Mouse (Mus musculus) olfactory bulb, adult 2 months (tissue): ENCODE data around the gene Srcin1.

Experiments
- CTCF ChIP-seq: fragments of 200-500 bp; IDR thresholded peaks from 2 replicates; pipeline ENCODE4 v1.5.1; 2012; ENCODE audit warnings: low read depth, mild to moderate bottlenecking, low read length, moderate library complexity; ENCODE audit not compliant: insufficient read depth
- POLR2A ChIP-seq: fragments of 200-500 bp; IDR thresholded peaks from 2 replicates; pipeline ENCODE4 v1.6.1; 2012; ENCODE audit warnings: mild to moderate bottlenecking, low read depth, low read length, moderate library complexity; ENCODE audit not compliant: insufficient read depth

DNA sequence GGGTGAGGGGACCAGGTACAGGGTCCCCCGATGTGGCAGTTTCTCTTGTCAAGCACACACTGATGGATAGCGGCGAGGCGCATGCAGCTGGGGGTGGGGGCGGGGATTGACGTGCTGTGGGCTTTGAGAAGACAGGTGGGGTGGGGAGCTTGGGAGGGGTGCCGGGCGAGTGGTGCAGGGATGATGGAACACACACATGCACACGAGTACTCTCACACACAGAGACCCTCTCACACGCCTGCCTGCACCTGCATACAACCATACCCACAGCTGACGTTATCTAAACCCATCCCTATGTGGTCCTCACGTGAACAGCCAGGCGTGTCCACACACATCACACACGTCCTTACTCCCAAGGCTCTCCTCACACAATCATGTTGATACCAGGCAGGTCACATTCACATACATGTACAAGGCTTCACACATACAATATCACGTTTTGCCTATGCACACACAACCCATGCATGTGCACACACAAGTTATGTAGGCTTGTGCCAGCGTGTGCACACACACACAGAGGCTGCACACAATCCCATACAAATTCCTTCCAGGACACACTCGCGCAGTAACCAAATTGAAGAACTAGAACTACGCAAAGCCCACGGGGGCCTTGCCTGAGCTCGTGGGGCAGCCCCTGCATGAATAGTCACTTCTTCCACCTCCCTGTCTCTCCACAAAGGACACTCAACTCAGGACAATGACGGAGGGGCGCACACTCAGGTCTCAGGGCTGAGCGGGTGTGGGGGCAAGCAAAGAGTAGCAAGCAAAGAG is 66.1 kb downstream of the Srcin1 start:
- TF ChIP-seq CTCF (no peak), POLR2A (no peak)
